Mouse (Mus musculus): ENCODE data around the gene 4933415A04Rik.

Gene 4933415A04Rik

GRCm38 (mm10) chr11:43586324-43587090 is at the start of gene 4933415A04Rik:
Gene 4933415A04Rik (plus strand): TSS chr11:43587040.
- peak in 1 of 2 experiments; percentile 7 for DNase-seq (ENCODE audit: low read depth in 1 of 2, low spot score in 2 of 2)

GRCm38 (mm10) chr11:43537074-43537473 is 49.8 kb upstream of the 4933415A04Rik start:
- DNase-seq (ENCODE audit: low read depth in 1 of 2, low spot score in 2 of 2): no peak

- DNase-seq (ENCODE audit: low read depth in 1 of 2, low spot score in 2 of 2): no peak
These were observed 47.0 kb upstream of the 4933415A04Rik start for GRCm38 (mm10) chr11:43539863-43540262.

DNA sequence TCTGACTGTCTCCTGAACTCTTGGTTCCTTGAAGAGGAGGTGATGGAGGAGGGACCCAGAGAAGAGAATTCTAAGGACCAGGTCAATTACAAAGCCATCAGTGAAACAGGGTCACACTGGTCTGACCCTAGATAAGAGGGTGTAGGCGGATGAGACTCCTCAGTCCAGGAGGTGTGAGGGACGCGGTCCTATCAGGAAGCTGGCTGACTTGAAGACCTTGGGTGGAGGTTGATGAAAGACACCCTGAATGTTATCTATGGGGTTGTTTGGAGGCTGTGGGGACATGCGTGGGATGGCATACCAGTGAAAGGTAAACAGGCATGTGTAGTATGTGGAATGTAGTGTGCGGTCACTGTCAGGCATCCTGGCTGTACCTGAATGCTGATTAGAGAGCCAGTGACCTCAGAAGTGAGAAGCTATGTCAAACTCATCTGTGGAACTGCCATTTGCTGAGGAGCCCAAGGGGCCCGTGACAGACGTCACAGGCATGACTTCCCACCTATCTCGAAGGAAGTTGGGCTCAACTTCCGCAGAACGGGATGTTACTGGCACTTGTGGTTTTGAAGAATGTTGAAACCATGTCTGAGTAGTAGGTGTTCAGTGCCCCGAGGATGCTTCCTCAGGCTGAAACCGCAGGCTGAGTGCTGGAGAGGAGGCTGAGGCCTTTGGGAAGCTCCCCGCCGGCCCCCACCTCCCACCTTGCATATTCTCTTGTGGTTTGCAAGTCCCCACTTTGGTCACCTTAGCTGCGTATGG is 43.0 kb upstream of the 4933415A04Rik start:
- no peak for DNase-seq (ENCODE audit: low read depth in 1 of 2, low spot score in 2 of 2)

DNA sequence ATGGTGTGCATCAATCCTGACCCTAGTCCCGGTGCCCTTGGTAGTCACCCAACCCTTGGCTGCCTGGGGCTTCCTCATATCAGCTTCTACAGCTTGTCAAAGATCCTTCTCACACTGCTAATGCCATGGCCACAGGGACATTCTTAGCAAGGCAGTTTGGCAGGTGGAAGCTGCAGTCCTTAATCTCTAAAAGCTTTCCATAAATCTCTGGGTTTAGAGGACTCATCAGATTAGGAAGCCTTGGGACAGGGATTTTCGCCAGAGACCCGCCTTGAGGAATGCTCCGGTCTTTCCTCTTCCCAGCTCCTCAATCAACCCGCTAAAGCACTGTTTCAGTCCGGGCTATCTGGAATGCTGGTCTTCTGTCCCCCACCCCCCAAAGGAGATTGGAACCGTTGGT is 42.0 kb upstream of the 4933415A04Rik start:
- DNase-seq (ENCODE audit: low read depth in 1 of 2, low spot score in 2 of 2): no peak

DNA sequence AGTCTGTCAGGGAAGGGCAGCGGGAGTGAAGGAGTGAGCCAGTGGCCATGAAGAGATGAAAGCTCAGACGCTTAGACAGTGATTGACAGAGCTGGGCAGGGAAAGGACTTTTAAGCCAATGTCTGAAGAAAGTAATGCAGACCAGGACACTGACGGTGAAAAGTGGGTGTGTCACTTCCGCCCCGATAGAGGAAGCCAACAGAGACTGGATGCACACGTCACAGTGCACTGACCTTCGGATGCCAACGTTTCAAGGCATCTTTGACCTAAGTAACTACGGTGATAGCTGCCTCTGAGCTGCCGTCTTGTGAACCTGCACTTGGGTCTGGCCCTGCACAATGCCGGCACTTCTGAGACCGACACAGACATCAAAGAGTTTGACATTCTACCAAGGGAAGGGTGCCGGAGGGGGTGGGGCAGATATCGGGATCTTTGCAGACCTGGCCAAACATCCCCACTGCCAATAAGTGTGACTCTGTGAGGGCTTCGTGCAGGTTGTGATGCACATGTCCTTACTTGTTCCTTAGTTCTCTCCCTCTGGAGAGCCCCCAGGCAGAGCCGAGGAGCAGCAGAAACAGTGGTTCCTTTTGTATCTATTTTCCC is 40.9 kb upstream of the 4933415A04Rik start:
- DNase-seq (ENCODE audit: low read depth in 1 of 2, low spot score in 2 of 2): no peak

GRCm38 (mm10) chr11:43546678-43547077 is 40.2 kb upstream of the 4933415A04Rik start:
- no peak for DNase-seq (ENCODE audit: low read depth in 1 of 2, low spot score in 2 of 2)

GRCm38 (mm10) chr11:43548148-43548547 is 38.7 kb upstream of the 4933415A04Rik start:
- DNase-seq (ENCODE audit: low read depth in 1 of 2, low spot score in 2 of 2): no peak

DNA sequence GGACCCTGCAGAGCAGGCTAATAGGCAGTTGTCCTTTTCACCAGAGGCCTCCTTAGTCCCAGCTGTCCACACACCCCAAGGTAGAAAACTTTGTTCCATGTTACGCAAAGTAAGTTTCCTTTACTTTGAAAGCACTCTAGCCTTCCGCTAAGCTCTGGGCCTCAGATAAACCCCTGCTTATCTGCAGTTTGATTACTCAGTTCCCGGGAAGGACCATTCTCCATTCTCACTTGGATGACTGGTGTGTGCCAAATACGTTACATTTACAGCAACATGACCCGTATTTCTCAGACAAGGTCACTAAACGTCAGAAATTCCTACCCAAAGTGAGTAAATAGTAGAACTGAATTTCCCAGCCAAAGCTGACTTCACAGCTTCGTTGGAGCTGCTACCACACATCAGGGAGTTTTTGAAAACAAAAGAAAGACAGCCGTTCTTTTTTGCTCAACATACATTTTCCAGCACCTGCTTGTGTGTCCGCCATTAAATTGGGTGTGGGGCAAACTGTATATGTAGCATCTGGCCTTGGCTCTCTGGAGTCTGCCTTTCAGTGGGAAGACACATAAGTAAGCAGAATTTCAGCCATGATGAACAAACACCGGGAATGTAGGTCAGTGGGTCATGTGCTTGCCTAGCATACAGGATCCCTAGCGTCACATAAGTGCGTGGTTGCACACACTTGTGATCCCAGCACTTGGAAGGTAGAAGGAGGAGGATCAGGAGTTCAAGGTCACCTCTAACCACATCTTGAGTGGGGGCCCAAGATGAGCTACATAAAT is 38.0 kb upstream of the 4933415A04Rik start:
- no peak for DNase-seq (ENCODE audit: low read depth in 1 of 2, low spot score in 2 of 2)

- no peak for DNase-seq (ENCODE audit: low read depth in 1 of 2, low spot score in 2 of 2)
These were observed 37.1 kb upstream of the 4933415A04Rik start for GRCm38 (mm10) chr11:43549701-43550100.

GRCm38 (mm10) chr11:43551756-43552155 is 35.1 kb upstream of the 4933415A04Rik start:
- DNase-seq (ENCODE audit: low read depth in 1 of 2, low spot score in 2 of 2): no peak

DNA sequence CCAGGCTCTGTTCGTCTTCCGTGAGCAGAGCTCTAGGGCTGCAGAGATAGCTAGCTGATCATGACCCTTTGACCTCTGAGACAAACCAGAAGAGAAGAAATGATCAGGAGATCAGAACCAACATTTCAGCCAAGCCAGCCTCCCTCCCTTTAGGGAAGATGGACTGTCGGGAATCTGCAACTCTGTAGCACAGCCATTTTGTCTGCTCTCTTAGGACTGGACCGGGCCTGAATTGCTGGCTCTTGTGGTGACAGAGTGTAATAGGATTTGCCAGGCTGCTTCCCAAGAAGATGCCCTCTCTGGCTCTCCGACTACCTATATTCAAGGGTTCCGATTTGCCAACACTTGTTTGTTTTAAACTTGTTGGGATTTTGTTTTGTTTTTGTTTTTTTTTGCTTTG is 34.2 kb upstream of the 4933415A04Rik start:
- no peak for DNase-seq (ENCODE audit: low read depth in 1 of 2, low spot score in 2 of 2)

DNA sequence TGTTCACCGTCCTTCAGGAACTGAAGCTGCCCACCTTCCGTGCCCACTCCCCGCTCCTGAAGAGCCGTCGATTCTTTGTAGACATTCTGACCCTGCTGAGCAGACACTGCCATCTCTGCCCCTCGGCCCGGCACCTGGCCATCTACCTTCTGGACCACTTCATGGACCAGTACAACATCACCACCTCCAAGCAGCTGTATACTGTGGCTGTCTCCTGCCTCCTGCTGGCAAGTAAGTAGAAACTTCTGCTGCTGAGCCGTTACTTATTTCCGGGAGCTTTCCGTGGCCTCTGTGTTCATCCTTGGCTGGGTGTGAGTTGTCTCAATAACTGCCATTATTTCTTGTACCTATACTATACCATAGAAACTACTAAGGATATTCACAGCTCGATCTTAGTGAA is 30.3 kb upstream of the 4933415A04Rik start:
- no peak for DNase-seq (ENCODE audit: low read depth in 1 of 2, low spot score in 2 of 2)

- DNase-seq (ENCODE audit: low read depth in 1 of 2, low spot score in 2 of 2): no peak
These were observed 27.1 kb upstream of the 4933415A04Rik start for GRCm38 (mm10) chr11:43559515-43560292.

DNA sequence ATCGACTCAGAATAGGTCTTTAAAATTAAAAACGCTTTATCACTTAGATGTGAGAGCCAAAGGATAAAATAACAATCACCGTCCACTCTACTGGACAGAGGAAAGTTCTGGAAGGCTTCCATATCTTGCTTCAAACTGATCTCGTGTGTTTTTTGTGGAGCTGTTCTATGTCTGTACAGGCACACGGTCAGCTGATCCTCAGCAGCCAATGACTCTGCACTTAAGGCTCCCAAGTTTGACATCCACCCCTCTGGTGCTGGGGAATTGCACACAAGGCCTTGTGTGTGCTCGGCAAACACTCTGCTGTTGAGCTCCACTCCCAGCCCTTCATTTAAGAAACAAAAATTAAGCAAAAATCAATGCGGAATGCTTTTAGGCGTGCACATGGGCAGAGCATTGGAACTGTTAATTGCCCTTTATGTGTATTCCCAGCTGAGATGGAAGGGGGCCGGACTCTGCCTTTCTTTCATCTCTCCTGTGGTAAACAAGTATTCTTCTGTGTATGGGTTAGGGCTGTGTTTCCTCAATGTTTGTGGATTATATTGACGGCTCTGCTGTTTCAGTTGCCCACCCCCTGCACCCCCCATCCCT is 23.1 kb upstream of the 4933415A04Rik start:
- no peak for DNase-seq (ENCODE audit: low read depth in 1 of 2, low spot score in 2 of 2)

DNA sequence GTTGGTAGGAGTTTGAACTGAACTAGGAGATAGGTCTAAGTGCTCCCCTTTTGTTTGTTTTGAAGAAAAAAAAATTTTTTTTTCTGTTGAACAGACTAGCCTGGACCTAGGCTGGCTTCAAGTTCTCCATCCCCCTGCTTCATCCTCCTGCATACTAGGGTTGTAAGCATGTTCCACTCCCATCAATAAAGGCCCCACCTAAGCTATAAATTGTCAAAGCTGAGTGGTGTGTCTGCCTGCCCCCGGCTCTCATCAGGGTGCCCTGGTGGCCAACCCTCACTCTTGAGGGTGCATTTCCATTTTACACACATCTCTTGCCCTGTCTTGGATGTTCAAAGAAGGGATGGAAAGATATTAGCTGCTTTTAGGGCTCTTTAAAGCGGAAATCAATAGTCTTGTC is 21.4 kb upstream of the 4933415A04Rik start:
- no peak for DNase-seq (ENCODE audit: low read depth in 1 of 2, low spot score in 2 of 2)

DNA sequence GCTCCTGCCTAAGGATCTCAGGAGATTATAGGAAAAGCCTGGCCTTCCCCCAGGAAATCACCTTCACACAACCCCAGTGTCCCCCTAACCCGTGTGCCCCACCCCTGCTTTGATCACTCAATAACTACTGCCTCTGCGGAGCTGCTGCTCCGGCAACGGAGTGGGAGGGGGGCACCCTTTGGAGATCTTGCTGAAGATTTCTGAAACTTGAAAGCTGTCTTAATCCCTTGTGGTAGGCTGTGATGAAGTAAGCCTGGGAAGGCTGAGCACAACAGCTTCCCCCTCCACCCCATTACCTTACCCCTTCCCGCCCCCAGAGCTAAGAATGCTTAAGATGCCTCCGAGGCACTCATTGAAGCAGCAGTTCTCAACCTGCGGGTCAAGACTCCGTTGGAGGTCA is 21.0 kb upstream of the 4933415A04Rik start:
- DNase-seq (ENCODE audit: low read depth in 1 of 2, low spot score in 2 of 2): no peak

- DNase-seq (ENCODE audit: low read depth in 1 of 2, low spot score in 2 of 2): no peak
These were observed 20.1 kb upstream of the 4933415A04Rik start for GRCm38 (mm10) chr11:43566696-43567095.

- peak in 1 of 2 experiments; percentile 16 for DNase-seq (ENCODE audit: low read depth in 1 of 2, low spot score in 2 of 2)
These were observed 18.6 kb upstream of the 4933415A04Rik start for GRCm38 (mm10) chr11:43568263-43568662.

GRCm38 (mm10) chr11:43569188-43569587 is 17.7 kb upstream of the 4933415A04Rik start:
- no peak for DNase-seq (ENCODE audit: low read depth in 1 of 2, low spot score in 2 of 2)

Measured in monocyte, adult 2 months (primary cell).